Mouse (Mus musculus) heart, adult 2 months (tissue): ENCODE measurements around the gene Ebp. TPM values are rescaled to one million over a fixed set of nuclear protein-coding genes. Genes with fewer than 3 reads are reported as not detected.

Experiments used
- DNase-seq, 2 experiments: peaks; one replicate each; pipeline ENCODE4 v3.0.0; 2021
- H3K27ac ChIP-seq: fragments of 200-600 bp; 2 replicates; pipeline ENCODE4 v1.8.1; 2022
- H3K27me3 ChIP-seq: fragments of 200-500 bp; 2 replicates; pipeline ENCODE4 v1.6.1; 2012; ENCODE audit warnings: mild to moderate bottlenecking, low read length, inconsistent platforms, mixed read lengths; ENCODE audit not compliant: control insufficient read depth, insufficient read depth
- H3K36me3 ChIP-seq: fragments of 200-500 bp; 2 replicates; pipeline ENCODE4 v1.6.1; 2012; ENCODE audit warnings: low read length, inconsistent platforms; ENCODE audit not compliant: control insufficient read depth, insufficient read depth
- H3K4me1 ChIP-seq: fragments of 200-500 bp; 2 replicates; pipeline ENCODE4 v1.6.1; 2011; ENCODE audit warnings: low read length; ENCODE audit not compliant: control insufficient read depth, insufficient read depth
- H3K4me3 ChIP-seq: fragments of 200-600 bp; 2 replicates; pipeline ENCODE4 v1.8.1; 2022
- H3K79me2 ChIP-seq: fragments of 200-500 bp; replicated peaks from 2 replicates; pipeline ENCODE4 v1.6.1; 2012; ENCODE audit warnings: mild to moderate bottlenecking, inconsistent platforms, low read length, moderate library complexity, mixed read lengths; ENCODE audit not compliant: control insufficient read depth, insufficient read depth
- H3K9ac ChIP-seq: fragments of 200-500 bp; 2 replicates; pipeline ENCODE4 v1.6.1; 2012; ENCODE audit warnings: low read depth, mild to moderate bottlenecking, control low read depth, inconsistent platforms, low read length, mixed read lengths
- CTCF ChIP-seq: fragments of 200-600 bp; IDR thresholded peaks from 2 replicates; pipeline ENCODE4 v1.8.1; 2022; ENCODE audit warnings: antibody characterized with exemption, mild to moderate bottlenecking, moderate library complexity
- EP300 ChIP-seq: fragments of 200-500 bp; IDR thresholded peaks from 2 replicates; pipeline ENCODE4 v1.6.1; 2011; ENCODE audit warnings: low read depth, low read length, control low read depth; ENCODE audit not compliant: insufficient read depth
- POLR2A ChIP-seq: fragments of 200-500 bp; IDR thresholded peaks from 2 replicates; pipeline ENCODE4 v1.6.1; 2011; ENCODE audit warnings: mild to moderate bottlenecking, low read depth, low read length, control low read depth; ENCODE audit not compliant: insufficient read depth
- WGBS: fragments of 180-500 bp; shearing (Covaris S2); methylation state at CpG from one replicate; pipeline ENCODE4 v1.1.7; 2018; 5-methylcytosine and 5-hydroxymethylcytosine counted together
- intact Hi-C: fragments of 180-260 bp; cut with DNase I; formaldehyde crosslinking; loops from one replicate; pipeline ENCODE4 v1.15.1; 2025
- long read RNA-seq: library from polyadenylated mRNA; stranded (forward); transcript quantifications from one replicate; pipeline ENCODE4 v2.0.0, GENCODE M21; 2021
- polyA plus RNA-seq: library from polyadenylated mRNA; depleted of rRNA; stranded (reverse); fragments of >200 nt; gene quantifications from 2 replicates; pipeline ENCODE4 v1.2.3, GENCODE M21; 2012; rRNA removed
- total RNA-seq, 2 experiments: library from RNA; stranded (reverse); gene quantifications; 2 replicates each; pipeline ENCODE4 v1.2.3; 2021

The Ebp gene
- total RNA-seq (10 to 100 TPM; 15.2 to 23.1 TPM), polyA plus RNA-seq (37.3 and 40.2 TPM in 2 replicates)
- long read RNA-seq, transcript Ebp-201 (5 exons, 1,743 nt): major isoform, 5 of 7 reads
- long read RNA-seq, partial matches to known transcripts: 1 of 7 reads
- long read RNA-seq, other reads (novel, unspliced or antisense): 1 of 7 reads

DNA sequence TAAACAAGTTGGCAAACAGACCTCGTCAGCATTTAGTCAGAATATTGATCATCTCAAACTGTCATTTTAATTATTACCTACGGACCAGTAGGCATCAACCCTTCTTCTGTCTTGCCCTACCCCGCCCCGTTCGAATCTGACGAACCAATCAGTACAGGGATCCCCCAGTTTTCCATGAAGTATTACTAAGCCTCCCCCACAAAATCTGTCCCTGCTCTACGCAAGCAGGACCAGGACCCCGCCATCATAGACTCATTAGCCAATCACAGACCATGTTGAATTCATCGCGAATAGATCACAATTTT is at the start of gene Ebp:
Gene Ebp (minus strand): TSS at position 94 of the 305 bp plus-strand sequence.
- TF ChIP-seq CTCF: no peak
- TF ChIP-seq POLR2A: no peak
- no peak for TF ChIP-seq EP300
- H3K27me3 ChIP-seq: no peaks in the 10 kb centered on the region
- H3K79me2 ChIP-seq: no peaks in the 10 kb centered on the region
- peak within 1 kb of the TSS; percentile 96 for H3K9ac ChIP-seq
- H3K36me3 ChIP-seq: no peaks in the 10 kb centered on the region
- peak within 1 kb of the TSS; percentile 65 for H3K4me3 ChIP-seq
- peak within 1 kb of the TSS; percentile 73 for H3K27ac ChIP-seq
- whole genome bisulfite sequencing: 27% methylated on average over 10 of the region's 10 CpGs
- intact Hi-C loops: loop anchor here (2.0 to 5.0 kb wide), 2 partner anchors 17 to 61 kb away; partner anchors contain the start of genes Tbc1d25 and Wdr13
- H3K4me1 ChIP-seq: no peaks in the 10 kb centered on the region
- peak in 1 of 2 experiments; percentile 4 for DNase-seq

DNA sequence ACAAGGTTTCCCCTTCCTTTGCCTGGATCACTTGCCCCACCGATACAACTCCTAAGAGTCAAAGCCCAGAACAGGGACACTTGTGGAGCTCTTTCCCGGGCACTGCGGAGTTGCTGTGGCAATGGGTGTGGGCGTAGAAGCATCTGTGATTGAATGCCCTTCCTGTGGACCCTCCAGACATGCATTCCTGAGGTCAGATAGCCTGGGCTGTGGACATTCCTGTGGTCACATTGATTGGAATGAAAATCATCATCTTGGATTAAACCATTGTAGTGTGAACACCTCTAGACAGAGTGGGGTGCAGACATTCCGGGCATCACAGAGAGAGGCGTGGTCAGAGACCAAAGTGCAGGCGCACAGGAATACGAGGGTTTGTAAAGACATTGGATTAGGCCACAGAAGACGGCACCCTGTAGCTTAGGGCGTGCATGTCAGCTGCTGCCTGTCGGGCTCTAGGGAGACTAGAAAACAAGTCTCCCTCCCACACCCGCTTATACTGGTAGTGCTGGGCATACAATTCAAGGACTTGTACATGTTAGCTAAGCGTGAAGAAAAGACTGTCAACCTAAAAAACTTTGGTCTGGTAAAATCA is 45.6 kb upstream of the Ebp start:
- Histone ChIP-seq H3K9ac (no peak overlapping the region), H3K27ac (no peak overlapping the region), H3K27me3 (no peaks in the 10 kb centered on the region), H3K4me1 (no peaks in the 10 kb centered on the region), H3K36me3 (no peaks in the 10 kb centered on the region), H3K79me2 (no peaks in the 10 kb centered on the region), H3K4me3 (no peak overlapping the region)
- intact Hi-C loops: no loop called here
- TF ChIP-seq CTCF: no peak
- TF ChIP-seq POLR2A: no peak
- no peak for TF ChIP-seq EP300
- DNase-seq: no peak
- WGBS: 75% methylated on average over 13 of the region's 13 CpGs

DNA sequence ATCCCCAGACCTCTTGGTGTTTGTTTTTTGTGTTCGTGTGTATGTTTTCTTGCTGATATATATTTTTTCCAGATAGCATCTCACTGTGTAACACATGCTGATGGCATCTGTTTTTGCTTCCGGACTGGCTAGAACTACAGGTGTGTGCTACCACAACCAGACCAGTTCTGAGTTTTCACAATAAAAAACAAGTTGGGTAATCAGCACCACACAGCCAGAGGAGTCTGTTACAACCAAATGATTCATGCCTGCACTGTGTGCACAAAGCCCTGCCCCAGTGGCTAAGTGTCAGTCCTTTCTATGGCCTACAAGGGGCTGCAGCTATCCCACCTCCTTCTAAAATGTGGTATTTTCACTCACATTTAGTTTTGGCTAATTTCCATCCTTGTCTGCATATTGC is 43.4 kb upstream of the Ebp start:
- H3K9ac ChIP-seq: no peak overlapping the region
- intact Hi-C loops: no loop called here
- H3K27me3 ChIP-seq: no peaks in the 10 kb centered on the region
- no peaks in the 10 kb centered on the region for H3K36me3 ChIP-seq
- H3K4me1 ChIP-seq: no peaks in the 10 kb centered on the region
- H3K79me2 ChIP-seq: no peaks in the 10 kb centered on the region
- H3K4me3 ChIP-seq: no peak overlapping the region
- WGBS: 84% methylated on average over 2 of the region's 2 CpGs
- no peak overlapping the region for H3K27ac ChIP-seq
- no peak for DNase-seq
- TF ChIP-seq EP300: no peak

DNA sequence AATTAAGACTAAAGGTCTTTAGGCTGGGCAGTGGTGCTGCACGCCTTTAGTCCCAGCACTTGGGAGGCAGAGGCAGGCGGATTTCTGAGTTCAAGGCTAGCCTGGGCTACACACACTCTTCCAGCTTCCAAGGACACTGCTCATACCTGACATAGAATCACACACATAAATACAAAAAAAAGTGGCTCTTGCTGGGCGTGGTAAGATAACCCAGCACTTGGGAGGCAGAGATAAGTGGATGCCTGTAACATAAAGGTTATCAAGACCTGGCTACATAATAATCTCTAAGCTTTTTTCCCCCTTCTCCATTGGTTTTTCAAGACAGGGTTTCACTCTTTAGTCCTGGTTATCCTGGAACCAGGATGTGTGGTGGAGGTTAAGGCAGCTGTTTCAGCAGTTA is 40.3 kb upstream of the Ebp start:
- Histone ChIP-seq H3K79me2 (no peaks in the 10 kb centered on the region), H3K4me3 (no peak overlapping the region), H3K9ac (no peak overlapping the region), H3K36me3 (no peaks in the 10 kb centered on the region), H3K4me1 (no peaks in the 10 kb centered on the region), H3K27ac (no peak overlapping the region), H3K27me3 (no peaks in the 10 kb centered on the region)
- DNase-seq: no peak
- intact Hi-C loops: no loop called here
- no peak for TF ChIP-seq POLR2A
- no peak for TF ChIP-seq EP300
- no peak for TF ChIP-seq CTCF
- 76% methylated on average over 3 of the region's 3 CpGs for WGBS

DNA sequence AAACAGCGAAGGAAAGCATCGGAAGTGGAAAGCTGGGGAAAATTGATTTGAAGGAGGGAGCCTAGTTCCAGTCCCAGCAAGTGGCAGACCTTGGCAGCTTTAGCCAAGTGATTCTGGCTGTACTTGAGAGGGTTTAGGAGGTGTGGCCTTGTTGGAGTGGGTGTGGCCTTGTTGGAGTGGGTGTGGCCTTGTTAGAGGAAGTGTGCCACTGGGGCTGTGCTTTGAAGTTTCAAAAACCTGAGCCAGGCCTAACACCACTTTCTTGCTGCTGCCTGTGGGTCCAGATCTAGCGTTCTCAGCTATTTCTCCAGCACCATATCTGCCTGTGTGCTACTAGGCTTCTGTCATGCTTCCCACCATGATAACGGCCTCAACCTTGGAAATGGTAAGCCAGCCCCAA is 37.0 kb upstream of the Ebp start:
- no peak for TF ChIP-seq CTCF
- no peak for TF ChIP-seq EP300
- Histone ChIP-seq H3K4me1 (no peaks in the 10 kb centered on the region), H3K36me3 (no peaks in the 10 kb centered on the region), H3K27ac (no peak overlapping the region), H3K4me3 (no peak overlapping the region), H3K79me2 (no peaks in the 10 kb centered on the region), H3K9ac (no peak overlapping the region), H3K27me3 (no peaks in the 10 kb centered on the region)
- intact Hi-C loops: no loop called here
- WGBS: 74% methylated on average over 4 of the region's 4 CpGs
- no peak for DNase-seq

DNA sequence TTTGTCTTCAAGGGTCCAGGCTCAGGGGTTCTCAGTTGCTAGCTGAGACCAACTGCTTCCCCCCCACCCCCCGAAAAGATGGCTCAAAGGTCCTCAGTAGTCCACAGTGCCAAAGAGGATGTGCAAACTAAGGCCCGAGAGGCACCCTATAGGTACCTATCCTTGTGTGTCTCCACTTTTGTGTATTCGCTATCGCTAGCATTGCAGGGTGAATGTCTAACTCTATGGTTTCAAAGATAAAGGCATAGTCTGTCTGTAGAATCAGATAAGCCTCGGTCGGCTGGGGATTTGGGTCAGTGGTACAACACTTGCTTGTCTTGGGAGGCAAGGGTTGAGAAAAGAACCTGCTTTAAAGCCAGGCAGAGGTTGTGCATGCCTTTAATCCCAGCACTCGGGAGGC is 30.2 kb upstream of the Ebp start:
- intact Hi-C loops: no loop called here

More for the DNA sequence above, 30.2 kb upstream of the Ebp start:
- no peaks in the 10 kb centered on the region for H3K79me2 ChIP-seq
- 76% methylated on average over 7 of the region's 7 CpGs for whole genome bisulfite sequencing
- H3K4me1 ChIP-seq: no peaks in the 10 kb centered on the region
- no peak overlapping the region for H3K27ac ChIP-seq
- no peaks in the 10 kb centered on the region for H3K36me3 ChIP-seq
- TF ChIP-seq POLR2A (no peak), CTCF (no peak), EP300 (no peak)
- no peak overlapping the region for H3K9ac ChIP-seq
- no peak for DNase-seq
- no peaks in the 10 kb centered on the region for H3K27me3 ChIP-seq
- H3K4me3 ChIP-seq: no peak overlapping the region
